Mouse (Mus musculus): ENCODE measurements around the gene Cdc42se1. TPM values are rescaled to one million over a fixed set of nuclear protein-coding genes. Genes with fewer than 3 reads are reported as not detected.

Gene Cdc42se1
- polyA plus RNA-seq, 1 experiment from 2014 or later: 92.3 TPM

- no peak overlapping the region for H3K4me3 ChIP-seq
- no peak overlapping the region for H3K4me2 ChIP-seq
- H3K27me3 ChIP-seq: no peaks in the 10 kb centered on the region
- peaks cover 3% of the 10 kb centered on the region; the same call in 1 of the 2 replicates for H3K4me1 ChIP-seq
- H3K27ac ChIP-seq: no peak overlapping the region; the same call in 1 of the 2 replicates
- no peak overlapping the region for H3K9ac ChIP-seq
- WGBS: 89% methylated on average over 12 of the region's 12 CpGs
- ATAC-seq: no peak
- no peaks in the 10 kb centered on the region for H3K9me3 ChIP-seq (replicated peaks)
- peaks cover 44% of the 10 kb centered on the region for H3K36me3 ChIP-seq (ENCODE audit: poor library complexity, severe bottlenecking)
These were observed 11.4 kb downstream of the Cdc42se1 start for GRCm38 (mm10) chr3:95239971-95240370.

- Histone ChIP-seq H3K9me3 (replicated peaks) (no peaks in the 10 kb centered on the region), H3K9ac (no peak overlapping the region), H3K4me1 (no peaks in the 10 kb centered on the region), H3K4me3 (no peak overlapping the region), H3K36me3 (ENCODE audit: poor library complexity, severe bottlenecking) (peaks cover 42% of the 10 kb centered on the region), H3K27me3 (no peaks in the 10 kb centered on the region), H3K4me2 (no peak overlapping the region), H3K27ac (no peak overlapping the region)
- WGBS: 39% methylated on average over 17 of the region's 17 CpGs
- ATAC-seq: no peak
These were observed 12.4 kb downstream of the Cdc42se1 start for GRCm38 (mm10) chr3:95240900-95241299.

- WGBS: 79% methylated on average over 7 of the region's 7 CpGs
- ATAC-seq: no peak
- no peak within 1 kb of the TSS for H3K4me2 ChIP-seq
- H3K27me3 ChIP-seq: no peaks in the 10 kb centered on the region
- H3K9me3 ChIP-seq (replicated peaks): no peaks in the 10 kb centered on the region
- H3K27ac ChIP-seq: no peak within 1 kb of the TSS
- no peaks in the 10 kb centered on the region for H3K4me1 ChIP-seq
- no peak within 1 kb of the TSS for H3K4me3 ChIP-seq
- H3K36me3 ChIP-seq (ENCODE audit: poor library complexity, severe bottlenecking): peaks cover 36% of the 10 kb centered on the region
- no peak within 1 kb of the TSS for H3K9ac ChIP-seq
These were observed 13.0 kb downstream of the Cdc42se1 start, which contains the start of gene Gm128 for GRCm38 (mm10) chr3:95241498-95241897. Gene Gm128 (minus strand): TSS chr3:95241598.

- no peaks in the 10 kb centered on the region for H3K27me3 ChIP-seq
- no peak for ATAC-seq
- 79% methylated on average over 2 of the region's 2 CpGs for WGBS
- H3K36me3 ChIP-seq (ENCODE audit: poor library complexity, severe bottlenecking): peaks cover 20% of the 10 kb centered on the region
- no peak overlapping the region for H3K4me2 ChIP-seq
- H3K9me3 ChIP-seq (replicated peaks): no peaks in the 10 kb centered on the region
- H3K4me3 ChIP-seq: no peak overlapping the region
- no peak overlapping the region for H3K27ac ChIP-seq
- no peak overlapping the region for H3K9ac ChIP-seq
- H3K4me1 ChIP-seq: no peaks in the 10 kb centered on the region
These were observed 14.6 kb downstream of the Cdc42se1 start for GRCm38 (mm10) chr3:95243086-95243485.

- no peak overlapping the region for H3K27ac ChIP-seq
- H3K4me1 ChIP-seq: no peaks in the 10 kb centered on the region
- no peaks in the 10 kb centered on the region for H3K9me3 ChIP-seq (replicated peaks)
- 85% methylated on average over 5 of the region's 5 CpGs for WGBS
- no peak for ATAC-seq
- no peaks in the 10 kb centered on the region for H3K27me3 ChIP-seq
- H3K9ac ChIP-seq: no peak overlapping the region
- no peak overlapping the region for H3K4me3 ChIP-seq
- peaks cover 10% of the 10 kb centered on the region for H3K36me3 ChIP-seq (ENCODE audit: poor library complexity, severe bottlenecking)
- no peak overlapping the region for H3K4me2 ChIP-seq
These were observed 18.1 kb downstream of the Cdc42se1 start for GRCm38 (mm10) chr3:95246465-95247231.

GRCm38 (mm10) chr3:95247660-95248336 is 19.3 kb downstream of the Cdc42se1 start:
- no peak for ATAC-seq
- 86% methylated on average over 1 of the region's 1 CpGs for WGBS
- H3K27me3 ChIP-seq: no peaks in the 10 kb centered on the region

GRCm38 (mm10) chr3:95250361-95250760 is 21.8 kb downstream of the Cdc42se1 start:
- Histone ChIP-seq H3K4me3 (no peak overlapping the region), H3K4me1 (no peaks in the 10 kb centered on the region), H3K9me3 (replicated peaks) (no peaks in the 10 kb centered on the region), H3K36me3 (ENCODE audit: poor library complexity, severe bottlenecking) (peaks cover 29% of the 10 kb centered on the region), H3K9ac (no peak overlapping the region), H3K4me2 (no peak overlapping the region), H3K27me3 (no peaks in the 10 kb centered on the region), H3K27ac (no peak overlapping the region)
- 86% methylated on average over 5 of the region's 5 CpGs for WGBS
- ATAC-seq: no peak

More at GRCm38 (mm10) chr3:95247660-95248336, 19.3 kb downstream of the Cdc42se1 start:
- no peak overlapping the region for H3K4me2 ChIP-seq
- no peaks in the 10 kb centered on the region for H3K4me1 ChIP-seq
- no peak overlapping the region for H3K4me3 ChIP-seq
- no peak overlapping the region for H3K27ac ChIP-seq
- no peak overlapping the region for H3K9ac ChIP-seq
- no peaks in the 10 kb centered on the region for H3K9me3 ChIP-seq (replicated peaks)
- peaks cover 12% of the 10 kb centered on the region for H3K36me3 ChIP-seq (ENCODE audit: poor library complexity, severe bottlenecking)

GRCm38 (mm10) chr3:95250783-95251424 is 22.4 kb downstream of the Cdc42se1 start, which contains the start of gene Bnipl:
Gene Bnipl (minus strand): TSS chr3:95251193.
- no peaks in the 10 kb centered on the region for H3K9me3 ChIP-seq (replicated peaks)
- H3K4me2 ChIP-seq: no peak within 1 kb of the TSS
- H3K36me3 ChIP-seq (ENCODE audit: poor library complexity, severe bottlenecking): peaks cover 31% of the 10 kb centered on the region
- H3K4me3 ChIP-seq: no peak within 1 kb of the TSS
- H3K4me1 ChIP-seq: no peaks in the 10 kb centered on the region
- H3K27ac ChIP-seq: no peak within 1 kb of the TSS
- whole genome bisulfite sequencing: 66% methylated on average over 7 of the region's 7 CpGs
- no peaks in the 10 kb centered on the region for H3K27me3 ChIP-seq
- no peak within 1 kb of the TSS; the same call in 1 of the 2 replicates for H3K9ac ChIP-seq
- ATAC-seq: no peak

GRCm38 (mm10) chr3:95256931-95257330 is 28.4 kb downstream of the Cdc42se1 start:
- 86% methylated on average over 5 of the region's 5 CpGs for WGBS
- H3K4me1 ChIP-seq: no peaks in the 10 kb centered on the region

GRCm38 (mm10) chr3:95261975-95262374 is 33.4 kb downstream of the Cdc42se1 start:
- WGBS: 94% methylated on average over 4 of the region's 4 CpGs
- ATAC-seq: no peak
- no peak overlapping the region for H3K4me2 ChIP-seq
- no peaks in the 10 kb centered on the region for H3K27me3 ChIP-seq
- no peaks in the 10 kb centered on the region for H3K4me1 ChIP-seq
- H3K27ac ChIP-seq: no peak overlapping the region
- H3K9ac ChIP-seq: no peak overlapping the region
- H3K9me3 ChIP-seq (replicated peaks): no peaks in the 10 kb centered on the region
- H3K36me3 ChIP-seq (ENCODE audit: poor library complexity, severe bottlenecking): peaks cover 84% of the 10 kb centered on the region
- no peak overlapping the region for H3K4me3 ChIP-seq

More at GRCm38 (mm10) chr3:95256931-95257330, 28.4 kb downstream of the Cdc42se1 start:
- no peak for ATAC-seq
- no peak overlapping the region for H3K4me2 ChIP-seq
- no peak overlapping the region for H3K27ac ChIP-seq
- no peak overlapping the region for H3K4me3 ChIP-seq
- peaks cover 89% of the 10 kb centered on the region for H3K36me3 ChIP-seq (ENCODE audit: poor library complexity, severe bottlenecking)
- no peaks in the 10 kb centered on the region for H3K9me3 ChIP-seq (replicated peaks)
- no peaks in the 10 kb centered on the region for H3K27me3 ChIP-seq
- H3K9ac ChIP-seq: no peak overlapping the region

GRCm38 (mm10) chr3:95263089-95263739 is 34.7 kb downstream of the Cdc42se1 start:
- Histone ChIP-seq H3K4me2 (no peak overlapping the region), H3K9ac (no peak overlapping the region), H3K4me1 (no peaks in the 10 kb centered on the region), H3K9me3 (replicated peaks) (no peaks in the 10 kb centered on the region), H3K4me3 (no peak overlapping the region), H3K36me3 (ENCODE audit: poor library complexity, severe bottlenecking) (peaks cover 84% of the 10 kb centered on the region), H3K27me3 (no peaks in the 10 kb centered on the region), H3K27ac (no peak overlapping the region)
- WGBS: 55% methylated on average over 11 of the region's 11 CpGs
- ATAC-seq: no peak

All from forebrain, embryonic 13.5 days (tissue).